Mouse (Mus musculus) hindbrain, embryonic 16.5 days (tissue): ENCODE measurements around the gene Chic1. TPM values are rescaled to one million over a fixed set of nuclear protein-coding genes. Genes with fewer than 3 reads are reported as not detected.

Source experiments
- ATAC-seq: fragments of 200-750 bp; cut with Nextera tagmentation; 2 replicates; pipeline ENCODE4 v1.8.0; 2017; ENCODE audit warnings: moderate TSS enrichment, moderate library complexity
- H3K27ac ChIP-seq: fragments of 300-500 bp; sonication (generic); 2 replicates; pipeline ENCODE4 v1.5.1; 2014; ENCODE audit warnings: low read depth, mild to moderate bottlenecking, control low read depth, low read length, moderate library complexity
- H3K27me3 ChIP-seq: fragments of 300-500 bp; sonication (generic); replicated peaks from 2 replicates; pipeline ENCODE4 v1.6.1; 2014; ENCODE audit warnings: low read length; ENCODE audit not compliant: control insufficient read depth, insufficient read depth
- H3K36me3 ChIP-seq: fragments of 300-500 bp; sonication (generic); 2 replicates; pipeline ENCODE4 v1.6.1; 2014; ENCODE audit warnings: mild to moderate bottlenecking, low read length, moderate library complexity, mixed read lengths; ENCODE audit not compliant: control insufficient read depth, insufficient read depth
- H3K4me1 ChIP-seq: fragments of 300-500 bp; sonication (generic); 2 replicates; pipeline ENCODE4 v1.6.1; 2014; ENCODE audit warnings: low read depth, low read length; ENCODE audit not compliant: control insufficient read depth, insufficient read depth
- H3K4me2 ChIP-seq: fragments of 300-500 bp; sonication (generic); 2 replicates; pipeline ENCODE4 v1.6.1; 2014; ENCODE audit warnings: mild to moderate bottlenecking, low read length, control low read depth, moderate library complexity
- H3K4me3 ChIP-seq: fragments of 300-500 bp; sonication (generic); 2 replicates; pipeline ENCODE4 v1.5.1; 2014; ENCODE audit warnings: mild to moderate bottlenecking, low read length, control low read depth, moderate library complexity
- H3K9ac ChIP-seq: fragments of 300-500 bp; sonication (generic); 2 replicates; pipeline ENCODE4 v1.6.1; 2014; ENCODE audit warnings: low read depth, mild to moderate bottlenecking, control low read depth, low read length, moderate library complexity
- H3K9me3 ChIP-seq: fragments of 300-500 bp; sonication (generic); 2 replicates; pipeline ENCODE4 v1.6.1; 2014; ENCODE audit warnings: mild to moderate bottlenecking, low read length, moderate library complexity; ENCODE audit not compliant: control insufficient read depth
- WGBS: fragments of 180-500 bp; shearing (Covaris S2); extraction: QIAGEN DNeasy Blood & Tissue Kit; methylation state at CpG from one replicate; pipeline ENCODE4 v1.1.7; 2014; 5-methylcytosine and 5-hydroxymethylcytosine counted together
- polyA plus RNA-seq: library from polyadenylated mRNA; unstranded; fragments of >200 nt; fragmentation: Nextera tagmentation; extraction: Ambion mirVana; gene quantifications from 2 replicates; pipeline ENCODE4 v1.2.1, GENCODE M21; 2015

Gene Chic1
- polyA plus RNA-seq, 1 experiment from 2014 or later = 5.9 TPM

DNA sequence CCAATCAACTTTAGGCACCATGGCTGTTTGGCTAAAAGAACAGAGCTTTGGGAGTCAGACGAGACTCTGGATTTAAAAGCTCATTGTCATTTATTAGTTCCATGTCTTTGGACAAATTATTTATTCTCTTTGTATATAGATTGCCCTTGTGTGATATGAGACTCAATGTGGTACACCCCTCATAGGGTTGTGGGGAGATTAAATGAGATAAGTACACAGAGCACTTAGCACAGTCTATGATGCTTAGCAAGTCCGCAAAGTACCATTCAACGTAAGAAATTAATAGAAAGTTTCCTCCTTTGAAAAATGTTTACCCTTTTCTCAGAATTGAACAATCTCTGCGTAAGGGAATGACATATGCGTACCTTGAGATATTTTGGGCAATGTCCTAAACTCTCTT lies 492 bp upstream of the Chic1 start:
- H3K27me3 ChIP-seq = peaks cover 9% of the 10 kb centered on the region

DNA sequence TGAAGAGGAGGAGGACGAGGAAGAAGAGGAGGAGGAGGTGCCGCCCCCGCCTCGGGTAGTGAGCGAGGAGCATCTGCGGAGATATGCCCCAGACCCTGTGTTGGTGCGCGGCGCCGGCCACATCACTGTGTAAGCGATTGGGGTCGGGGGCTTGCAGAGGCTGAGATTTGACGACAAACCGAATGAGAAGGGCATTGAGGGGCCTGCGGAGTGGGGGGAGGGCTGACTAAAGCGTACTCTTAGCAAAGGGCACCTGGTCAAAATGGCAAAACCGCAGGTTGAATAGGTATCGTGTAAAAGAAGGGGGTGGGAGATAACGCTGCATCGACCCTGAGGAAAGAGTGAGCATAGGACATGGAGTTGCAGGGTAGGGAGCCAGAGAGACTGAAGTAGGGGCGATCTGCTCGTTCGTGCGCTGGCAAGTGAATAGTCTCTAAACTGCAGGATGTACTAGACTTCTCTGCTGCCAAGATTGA lies 523 bp downstream of the Chic1 start:
- Histone ChIP-seq H3K4me3 (peak overlapping the region; percentile 56), H3K36me3 (no peaks in the 10 kb centered on the region), H3K27me3 (peaks cover 9% of the 10 kb centered on the region), H3K4me1 (no peaks in the 10 kb centered on the region), H3K27ac (peak overlapping the region; percentile 82), H3K9me3 (no peaks in the 10 kb centered on the region), H3K9ac (peak overlapping the region; percentile 73), H3K4me2 (peak overlapping the region; percentile 55)
- WGBS = 11% methylated on average over 24 of the region's 24 CpGs
- peak; percentile 83 for ATAC-seq

More for the DNA sequence above, 492 bp upstream of the Chic1 start:
- Histone ChIP-seq H3K4me1 (no peaks in the 10 kb centered on the region), H3K36me3 (no peaks in the 10 kb centered on the region), H3K4me2 (peak overlapping the region; percentile 46), H3K9me3 (no peaks in the 10 kb centered on the region), H3K27ac (no peak overlapping the region), H3K9ac (no peak overlapping the region), H3K4me3 (peak overlapping the region; percentile 56)
- ATAC-seq = peak; percentile 41
- WGBS = 35% methylated on average over 5 of the region's 5 CpGs

DNA sequence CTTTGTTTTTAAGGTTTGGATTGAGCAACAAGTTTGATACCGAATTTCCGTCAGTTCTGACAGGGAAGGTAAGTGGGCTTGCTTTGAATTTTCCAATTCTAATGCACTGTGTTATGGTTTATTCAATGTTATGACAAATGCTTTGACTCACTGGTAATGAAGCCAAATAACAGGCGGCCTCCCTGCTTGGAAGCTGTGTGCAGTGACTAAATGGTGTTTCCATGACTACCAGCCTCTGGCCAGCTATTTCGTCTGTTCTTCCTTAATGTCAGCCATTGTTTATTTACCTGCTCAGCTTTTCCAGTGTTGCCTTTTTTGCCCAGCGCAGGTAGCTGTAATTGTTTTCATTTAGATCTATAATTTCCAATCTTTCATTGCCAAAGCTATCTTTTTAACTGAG lies 9.9 kb downstream of the Chic1 start:
- 28% methylated on average over 5 of the region's 5 CpGs for WGBS
- no peaks in the 10 kb centered on the region for H3K36me3 ChIP-seq
- H3K9ac ChIP-seq = no peak overlapping the region
- peaks cover 3% of the 10 kb centered on the region; the same call in 1 of the 2 replicates for H3K27me3 ChIP-seq
- H3K4me3 ChIP-seq = no peak overlapping the region
- peak; percentile 68 for ATAC-seq
- no peak overlapping the region for H3K27ac ChIP-seq
- no peak overlapping the region for H3K4me2 ChIP-seq
- no peaks in the 10 kb centered on the region for H3K9me3 ChIP-seq
- no peaks in the 10 kb centered on the region for H3K4me1 ChIP-seq

DNA sequence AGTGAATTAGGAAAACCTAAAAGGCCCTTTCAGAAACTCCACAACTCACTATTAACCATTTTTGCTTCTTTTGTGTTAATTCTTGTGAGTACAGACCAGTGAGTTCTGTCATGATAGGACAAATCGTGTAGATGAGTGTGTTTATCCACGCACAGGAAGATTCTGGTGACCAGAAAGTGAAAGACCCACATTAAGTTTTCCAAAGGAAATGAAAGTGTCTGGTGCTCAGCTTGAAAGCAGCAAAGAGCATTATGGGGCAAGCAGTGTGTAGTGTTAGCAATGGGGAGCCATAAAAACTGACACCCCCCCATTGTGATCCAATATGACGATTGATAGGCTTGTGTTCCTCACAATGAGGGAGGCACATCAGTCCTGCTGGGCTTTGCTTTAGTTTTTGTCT lies 12.4 kb downstream of the Chic1 start:
- 42% methylated on average over 3 of the region's 3 CpGs for WGBS

DNA sequence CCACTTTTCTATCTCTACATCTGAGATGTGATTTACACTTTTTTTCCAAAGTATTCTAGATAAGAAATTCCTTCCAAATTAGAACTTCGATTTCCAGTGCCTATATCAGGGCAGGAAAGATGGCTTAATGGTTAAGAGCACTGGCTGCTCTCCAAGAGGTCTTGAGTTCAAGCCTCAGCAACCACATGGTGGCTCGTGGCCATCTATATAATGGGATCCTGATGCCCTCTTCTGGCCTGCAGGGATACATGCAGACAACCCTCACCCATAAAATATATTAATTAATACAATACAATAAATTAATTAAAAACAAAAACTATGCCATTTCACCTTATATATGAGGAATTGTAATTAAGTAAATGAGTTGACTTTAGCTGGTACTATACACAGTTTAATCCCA lies 14.9 kb downstream of the Chic1 start:
- no peak for ATAC-seq
- Histone ChIP-seq H3K27me3 (peaks cover 6% of the 10 kb centered on the region), H3K4me1 (no peaks in the 10 kb centered on the region), H3K9me3 (no peaks in the 10 kb centered on the region), H3K9ac (no peak overlapping the region), H3K36me3 (no peaks in the 10 kb centered on the region), H3K4me2 (no peak overlapping the region), H3K4me3 (no peak overlapping the region), H3K27ac (no peak overlapping the region)
- 71% methylated on average over 2 of the region's 2 CpGs for whole genome bisulfite sequencing

More for the DNA sequence above, 12.4 kb downstream of the Chic1 start:
- peaks cover 3% of the 10 kb centered on the region; the same call in 1 of the 2 replicates for H3K27me3 ChIP-seq
- H3K4me2 ChIP-seq = no peak overlapping the region
- H3K36me3 ChIP-seq = no peaks in the 10 kb centered on the region
- no peaks in the 10 kb centered on the region for H3K9me3 ChIP-seq
- H3K4me3 ChIP-seq = no peak overlapping the region
- no peak overlapping the region for H3K27ac ChIP-seq
- H3K9ac ChIP-seq = no peak overlapping the region
- ATAC-seq = no peak
- no peaks in the 10 kb centered on the region for H3K4me1 ChIP-seq

DNA sequence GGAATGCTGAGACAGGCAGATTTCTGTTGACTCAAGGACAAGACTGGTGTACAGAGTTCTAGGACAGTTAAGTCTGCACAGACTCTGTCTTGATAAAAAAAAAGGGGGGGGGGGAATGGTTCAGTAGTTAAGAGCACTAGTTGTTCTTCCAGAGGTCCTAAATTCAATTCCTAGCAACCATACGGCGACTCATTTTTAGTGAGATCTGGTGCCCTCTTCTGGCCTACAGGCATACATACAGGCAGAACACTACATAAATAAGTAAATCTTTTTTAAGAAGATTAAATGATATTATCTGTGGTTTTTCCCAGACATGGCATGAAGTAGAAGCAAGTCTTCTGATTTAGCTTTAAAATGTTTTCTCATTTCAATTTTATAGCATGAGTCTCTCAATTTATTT lies 15.4 kb downstream of the Chic1 start:
- Histone ChIP-seq H3K9ac (no peak overlapping the region), H3K27ac (no peak overlapping the region), H3K4me2 (no peak overlapping the region), H3K36me3 (no peaks in the 10 kb centered on the region), H3K4me1 (no peaks in the 10 kb centered on the region), H3K9me3 (no peaks in the 10 kb centered on the region), H3K4me3 (no peak overlapping the region), H3K27me3 (peaks cover 6% of the 10 kb centered on the region)
- no peak for ATAC-seq
- 38% methylated on average over 2 of the region's 2 CpGs for WGBS

DNA sequence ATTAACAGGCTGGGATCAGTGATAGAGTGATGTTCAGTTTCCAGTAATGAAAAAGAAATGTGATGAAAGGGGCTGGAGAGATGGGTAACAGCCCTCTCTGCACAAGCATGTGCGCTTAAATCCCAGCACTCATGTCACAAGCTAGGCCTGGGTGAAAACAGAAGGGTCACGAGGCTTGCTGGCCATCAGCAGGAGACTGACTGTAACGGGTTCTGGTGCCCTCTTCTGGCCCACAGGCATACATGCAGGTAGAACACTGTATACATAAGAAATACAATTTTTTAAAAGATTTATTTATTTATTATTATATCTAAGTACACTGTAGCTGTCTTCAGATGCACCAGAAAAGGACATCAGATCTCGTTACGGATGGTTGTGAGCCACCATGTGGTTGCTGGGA lies 18.0 kb downstream of the Chic1 start:
- WGBS = 60% methylated on average over 5 of the region's 5 CpGs
- no peaks in the 10 kb centered on the region for H3K36me3 ChIP-seq
- H3K9ac ChIP-seq = no peak overlapping the region
- no peak for ATAC-seq
- no peak overlapping the region for H3K27ac ChIP-seq
- no peaks in the 10 kb centered on the region for H3K9me3 ChIP-seq
- H3K27me3 ChIP-seq = peaks cover 6% of the 10 kb centered on the region
- no peak overlapping the region for H3K4me2 ChIP-seq
- no peak overlapping the region for H3K4me3 ChIP-seq
- no peaks in the 10 kb centered on the region for H3K4me1 ChIP-seq

DNA sequence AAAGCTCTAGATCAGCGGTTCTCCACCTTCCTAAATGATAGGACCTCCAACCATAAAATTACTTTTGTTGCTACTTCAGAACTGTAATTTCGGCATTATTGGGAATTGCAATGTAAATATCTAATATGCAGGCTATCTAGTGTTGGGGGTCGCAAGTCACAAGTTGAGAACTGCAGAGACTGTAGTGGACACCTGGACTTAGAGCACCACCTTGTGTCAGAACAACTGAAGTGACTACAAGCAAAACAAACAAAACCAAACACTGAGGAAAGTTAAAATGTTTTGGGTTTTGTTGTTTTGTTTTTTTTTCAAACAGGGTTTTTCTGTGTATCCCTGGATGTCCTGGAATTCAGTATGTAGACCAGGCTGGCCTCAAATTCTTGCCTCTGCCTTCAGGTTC lies 28.3 kb downstream of the Chic1 start:
- peaks cover 7% of the 10 kb centered on the region for H3K27me3 ChIP-seq

DNA sequence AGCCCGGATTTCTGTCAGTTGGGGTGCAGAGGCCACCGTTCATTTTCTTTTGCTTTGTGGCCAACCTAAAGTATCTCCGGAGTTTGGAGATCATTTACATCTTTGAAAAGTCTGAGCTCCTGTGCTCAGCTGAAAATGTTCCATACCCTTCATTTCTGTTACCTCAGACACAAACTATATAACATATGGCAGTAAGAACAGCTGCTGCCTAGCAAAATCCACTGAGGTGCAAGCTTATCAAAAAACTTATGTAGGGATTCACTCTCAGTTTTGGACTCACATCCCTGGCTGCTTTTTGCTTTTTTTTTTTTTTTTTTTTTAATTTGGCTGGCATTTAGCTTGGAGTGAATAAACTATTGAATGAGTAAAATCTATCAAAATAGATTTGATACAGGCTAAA lies 31.9 kb downstream of the Chic1 start:
- no peak for ATAC-seq
- H3K27ac ChIP-seq = no peak overlapping the region
- H3K9me3 ChIP-seq = no peaks in the 10 kb centered on the region
- H3K4me2 ChIP-seq = no peak overlapping the region
- no peaks in the 10 kb centered on the region for H3K4me1 ChIP-seq
- H3K27me3 ChIP-seq = peaks cover 5% of the 10 kb centered on the region; the same call in 1 of the 2 replicates
- no peaks in the 10 kb centered on the region for H3K36me3 ChIP-seq
- WGBS = 82% methylated on average over 3 of the region's 3 CpGs
- no peak overlapping the region for H3K4me3 ChIP-seq
- no peak overlapping the region for H3K9ac ChIP-seq

More for the DNA sequence above, 28.3 kb downstream of the Chic1 start:
- WGBS = 79% methylated on average over 3 of the region's 3 CpGs
- Histone ChIP-seq H3K36me3 (no peaks in the 10 kb centered on the region), H3K4me2 (no peak overlapping the region), H3K4me1 (no peaks in the 10 kb centered on the region), H3K27ac (no peak overlapping the region), H3K9me3 (no peaks in the 10 kb centered on the region), H3K4me3 (no peak overlapping the region), H3K9ac (no peak overlapping the region)
- no peak for ATAC-seq

DNA sequence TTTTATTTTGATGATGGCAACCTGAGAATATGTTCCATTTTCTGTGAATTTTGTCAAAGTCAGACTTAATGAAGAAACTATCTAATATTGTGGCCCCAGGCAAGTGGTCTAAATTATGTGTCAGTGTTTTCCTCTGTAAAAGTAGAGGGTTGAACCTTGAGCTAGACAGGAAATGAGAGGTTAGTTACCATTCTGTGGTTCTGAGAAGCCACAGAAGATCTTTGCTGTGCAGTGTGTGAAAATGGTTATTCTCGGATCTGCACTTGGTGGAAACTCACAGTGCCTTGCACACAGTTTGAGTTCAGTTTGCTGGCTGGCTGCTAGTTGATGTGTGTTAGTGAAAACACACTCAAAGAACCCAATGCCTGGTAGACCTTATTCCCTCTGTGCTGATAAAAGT lies 37.6 kb downstream of the Chic1 start:
- H3K36me3 ChIP-seq = no peaks in the 10 kb centered on the region
- H3K4me1 ChIP-seq = no peaks in the 10 kb centered on the region
- 77% methylated on average over 1 of the region's 1 CpGs for WGBS
- H3K4me2 ChIP-seq = no peak overlapping the region
- no peaks in the 10 kb centered on the region for H3K9me3 ChIP-seq
- H3K4me3 ChIP-seq = no peak overlapping the region
- H3K27ac ChIP-seq = no peak overlapping the region
- H3K27me3 ChIP-seq = peaks cover 4% of the 10 kb centered on the region
- no peak overlapping the region for H3K9ac ChIP-seq
- no peak for ATAC-seq
